Mouse (Mus musculus) lung, embryonic 16.5 days (tissue): Measurements from ENCODE around the gene Pnpla3. TPM values are rescaled to one million over a fixed set of nuclear protein-coding genes. Genes with fewer than 3 reads are reported as not detected.

ENCODE experiments used
- ATAC-seq: fragments of 200-750 bp; cut with Nextera tagmentation; 2 replicates; pipeline ENCODE4 v1.8.0; 2017; ENCODE audit warnings: low read depth, mild to moderate bottlenecking, moderate library complexity
- H3K27ac ChIP-seq: fragments of 300-500 bp; sonication (generic); 2 replicates; pipeline ENCODE4 v1.5.1; 2014; ENCODE audit warnings: mild to moderate bottlenecking, control low read depth, low read length
- H3K27me3 ChIP-seq: fragments of 300-500 bp; sonication (generic); 2 replicates; pipeline ENCODE4 v1.6.1; 2014; ENCODE audit warnings: low read depth, low read length, mixed read lengths; ENCODE audit not compliant: control insufficient read depth, insufficient read depth
- H3K36me3 ChIP-seq: fragments of 300-500 bp; sonication (generic); 2 replicates; pipeline ENCODE4 v1.6.1; 2014; ENCODE audit warnings: low read length; ENCODE audit not compliant: control insufficient read depth, insufficient read depth
- H3K4me1 ChIP-seq: fragments of 300-500 bp; sonication (generic); replicated peaks from 2 replicates; pipeline ENCODE4 v1.6.1; 2014; ENCODE audit warnings: low read length, mixed read lengths; ENCODE audit not compliant: control insufficient read depth, insufficient read depth
- H3K4me2 ChIP-seq: fragments of 300-500 bp; sonication (generic); 2 replicates; pipeline ENCODE4 v1.6.1; 2014; ENCODE audit warnings: low read depth, low read length, control low read depth
- H3K4me3 ChIP-seq: fragments of 300-500 bp; sonication (generic); 2 replicates; pipeline ENCODE4 v1.5.1; 2014; ENCODE audit warnings: mild to moderate bottlenecking, low read length, control low read depth
- H3K9ac ChIP-seq: fragments of 300-500 bp; sonication (generic); 2 replicates; pipeline ENCODE4 v1.6.1; 2014; ENCODE audit warnings: low read length, control low read depth
- H3K9me3 ChIP-seq: fragments of 300-500 bp; sonication (generic); 2 replicates; pipeline ENCODE4 v1.6.1; 2016; ENCODE audit warnings: low read length; ENCODE audit not compliant: control insufficient read depth
- WGBS: fragments of 180-500 bp; shearing (Covaris S2); extraction: QIAGEN DNeasy Blood & Tissue Kit; methylation state at CpG from one replicate; pipeline ENCODE4 v1.1.7; 2014; 5-methylcytosine and 5-hydroxymethylcytosine counted together
- polyA plus RNA-seq: library from polyadenylated mRNA; unstranded; fragments of >200 nt; fragmentation: Nextera tagmentation; extraction: Ambion mirVana; gene quantifications from 2 replicates; pipeline ENCODE4 v1.2.1, GENCODE M21; 2015

Pnpla3 gene
- polyA plus RNA-seq, 1 experiment from 2014 or later, result not detected

DNA sequence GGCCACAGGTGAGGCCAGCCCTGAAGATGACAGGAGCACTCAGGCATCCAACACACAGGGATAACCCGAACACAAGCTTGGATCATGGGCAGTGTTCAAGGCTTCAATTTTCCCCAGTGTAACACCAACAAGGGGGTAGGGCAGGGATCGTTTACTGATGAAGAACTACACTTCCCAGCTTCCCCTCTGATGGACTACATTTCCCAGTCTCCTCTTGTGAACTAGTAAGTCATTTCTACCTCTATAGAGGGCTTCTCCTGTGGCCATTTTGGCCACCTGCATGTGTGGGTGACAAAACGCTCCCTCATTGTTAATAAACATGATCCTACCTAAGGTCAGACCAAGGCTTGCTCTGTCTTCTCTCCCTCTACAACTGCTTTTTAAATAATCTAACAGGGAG, 22.2 kb downstream of the Pnpla3 start:
- H3K27me3 ChIP-seq, result no peaks in the 10 kb centered on the region
- H3K36me3 ChIP-seq, result no peaks in the 10 kb centered on the region
- no peak overlapping the region for H3K4me3 ChIP-seq
- H3K9me3 ChIP-seq, result no peaks in the 10 kb centered on the region
- peaks cover 6% of the 10 kb centered on the region; the same call in 1 of the 2 replicates for H3K4me1 ChIP-seq
- WGBS, result 31% methylated on average over 3 of the region's 3 CpGs
- no peak overlapping the region for H3K9ac ChIP-seq
- H3K27ac ChIP-seq, result no peak overlapping the region
- no peak overlapping the region for H3K4me2 ChIP-seq
- ATAC-seq, result no peak

DNA sequence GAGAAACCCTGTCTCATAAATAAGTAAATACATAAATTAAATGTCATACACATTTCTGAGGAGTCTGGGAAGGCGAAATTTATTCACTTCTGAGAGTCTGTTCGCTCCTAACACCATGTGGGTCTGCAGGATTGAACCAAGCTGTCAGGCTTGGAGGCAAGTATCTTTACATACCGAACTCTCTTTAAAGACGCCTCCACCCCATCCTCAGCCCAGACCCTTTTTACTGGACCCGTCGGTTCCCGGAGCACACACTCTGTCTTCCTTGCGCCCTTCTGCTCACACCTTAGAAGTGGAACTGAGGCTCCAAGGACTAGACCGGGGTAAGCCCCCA, 24.1 kb downstream of the Pnpla3 start:
- 3% methylated on average over 9 of the region's 9 CpGs for WGBS
- H3K36me3 ChIP-seq, result peaks cover 6% of the 10 kb centered on the region
- no peak for ATAC-seq

DNA sequence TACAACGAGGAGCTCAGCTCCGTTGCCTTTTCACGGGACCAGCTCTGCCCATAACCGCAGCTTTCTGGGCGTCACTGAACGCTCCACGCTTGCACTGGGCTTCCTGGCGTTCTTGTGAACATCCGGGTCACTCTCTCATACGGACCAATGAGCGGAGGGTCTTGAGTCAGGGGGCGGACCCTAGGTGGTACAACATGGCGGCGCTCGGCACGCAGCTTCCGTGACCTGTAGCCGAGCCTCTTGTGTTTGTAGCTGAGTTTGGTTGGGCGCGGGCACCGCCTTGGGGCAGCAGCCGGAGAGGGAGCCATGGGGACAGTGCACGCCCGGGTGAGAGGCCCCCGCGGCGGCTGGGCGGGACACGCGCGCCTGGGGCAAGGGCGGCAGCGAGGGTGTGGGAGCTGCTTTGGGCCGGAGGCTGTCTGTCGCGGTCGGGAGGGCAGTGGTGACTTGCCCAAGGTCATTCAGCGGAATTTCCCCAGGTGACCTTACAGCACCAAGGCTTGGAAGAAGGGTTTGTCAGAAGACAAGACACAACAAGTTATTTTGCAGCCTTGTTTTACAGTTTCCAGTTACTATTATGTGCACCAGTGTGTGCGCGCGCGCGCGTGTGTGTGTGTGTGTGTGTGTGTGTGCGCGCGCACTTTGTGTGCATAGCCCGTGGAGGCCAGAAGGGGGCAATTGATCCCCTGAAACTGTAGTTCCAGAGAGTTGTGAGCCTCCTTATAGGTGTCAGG, 24.6 kb downstream of the Pnpla3 start, which contains the start of gene Samm50:
Gene Samm50 (plus strand): TSS at position 184 of the 734 bp plus-strand sequence.
- Histone ChIP-seq H3K36me3 (peaks cover 11% of the 10 kb centered on the region), H3K4me3 (peak within 1 kb of the TSS; percentile 90), H3K27me3 (no peaks in the 10 kb centered on the region), H3K27ac (peak within 1 kb of the TSS; percentile 93), H3K9me3 (no peaks in the 10 kb centered on the region), H3K4me1 (peaks cover 6% of the 10 kb centered on the region; the same call in 1 of the 2 replicates), H3K9ac (peak within 1 kb of the TSS; percentile 92), H3K4me2 (peak within 1 kb of the TSS; percentile 80)
- WGBS, result 2% methylated on average over 48 of the region's 48 CpGs
- peak; percentile 100 for ATAC-seq

More for the DNA sequence above, 24.1 kb downstream of the Pnpla3 start:
- no peaks in the 10 kb centered on the region for H3K27me3 ChIP-seq
- H3K27ac ChIP-seq, result peak overlapping the region; percentile 73
- no peaks in the 10 kb centered on the region for H3K9me3 ChIP-seq
- H3K4me3 ChIP-seq, result peak overlapping the region; percentile 90
- H3K4me1 ChIP-seq, result peaks cover 6% of the 10 kb centered on the region; the same call in 1 of the 2 replicates
- peak overlapping the region; percentile 80 for H3K4me2 ChIP-seq
- peak overlapping the region; percentile 92 for H3K9ac ChIP-seq

DNA sequence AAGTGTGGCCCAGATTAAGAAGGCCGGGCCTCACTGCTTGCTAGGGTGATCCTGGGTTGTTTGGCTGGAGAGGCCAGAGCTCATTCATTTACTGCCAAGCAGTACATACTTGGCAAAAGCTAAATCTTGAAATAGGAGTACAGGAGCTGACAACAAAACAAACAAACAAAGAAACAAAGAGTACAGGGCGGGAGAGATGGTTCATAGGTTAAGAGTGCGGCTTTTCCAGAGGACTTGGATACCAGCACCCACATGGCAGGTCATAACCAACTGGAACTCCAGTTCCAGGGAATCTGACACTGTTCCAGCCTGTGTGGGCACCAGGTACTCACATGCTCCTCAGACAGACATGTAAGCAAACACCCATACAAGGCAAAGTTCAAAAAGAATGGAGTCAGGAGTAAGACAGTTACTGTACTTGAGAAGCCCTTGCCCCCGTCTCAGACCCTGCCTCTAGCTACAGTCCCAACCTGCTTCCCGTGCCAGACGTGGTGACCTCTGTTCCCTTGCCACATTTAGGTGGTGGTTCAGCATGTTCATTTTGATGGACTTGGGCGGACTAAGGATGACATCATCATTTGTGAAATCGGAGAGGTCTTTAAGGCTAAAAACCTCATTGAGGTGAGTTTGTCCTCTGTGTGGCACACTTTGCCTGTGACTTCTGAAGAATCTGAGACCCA, 29.0 kb downstream of the Pnpla3 start:
- 75% methylated on average over 8 of the region's 8 CpGs for WGBS
- Histone ChIP-seq H3K4me2 (no peak overlapping the region), H3K27me3 (no peaks in the 10 kb centered on the region), H3K36me3 (peaks cover 41% of the 10 kb centered on the region), H3K27ac (no peak overlapping the region), H3K4me3 (no peak overlapping the region), H3K9ac (no peak overlapping the region), H3K4me1 (peaks cover 6% of the 10 kb centered on the region; the same call in 1 of the 2 replicates), H3K9me3 (no peaks in the 10 kb centered on the region)
- no peak for ATAC-seq

DNA sequence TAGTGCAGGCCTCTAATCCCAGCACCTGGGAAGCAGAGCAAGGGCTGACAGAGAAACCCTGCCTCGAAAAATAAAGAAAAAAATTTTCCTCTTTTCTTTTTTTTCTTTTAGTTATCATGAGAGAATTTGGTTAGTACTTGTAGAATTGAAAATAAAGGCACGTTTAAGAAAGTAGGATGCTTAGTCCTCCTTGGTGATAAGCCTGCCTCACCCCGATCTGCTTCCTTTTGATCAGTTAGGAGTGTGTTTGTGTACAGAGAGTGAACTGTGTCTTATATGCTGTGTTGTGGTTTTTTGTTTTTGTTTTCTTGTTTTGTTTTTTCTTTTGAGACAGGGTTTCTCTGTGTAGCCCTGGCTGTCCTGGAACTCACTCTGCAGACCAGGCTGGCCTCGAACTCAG, 39.7 kb downstream of the Pnpla3 start:
- no peak for ATAC-seq
- no peak overlapping the region for H3K9ac ChIP-seq
- 86% methylated on average over 4 of the region's 4 CpGs for WGBS
- H3K27ac ChIP-seq, result no peak overlapping the region
- no peaks in the 10 kb centered on the region for H3K9me3 ChIP-seq
- H3K27me3 ChIP-seq, result no peaks in the 10 kb centered on the region
- no peak overlapping the region for H3K4me2 ChIP-seq
- H3K4me3 ChIP-seq, result no peak overlapping the region
- H3K36me3 ChIP-seq, result peaks cover 46% of the 10 kb centered on the region
- 0 out of 2 replicates have a peak, but pooled peaks cover 4% of the 10 kb centered on the region for H3K4me1 ChIP-seq

DNA sequence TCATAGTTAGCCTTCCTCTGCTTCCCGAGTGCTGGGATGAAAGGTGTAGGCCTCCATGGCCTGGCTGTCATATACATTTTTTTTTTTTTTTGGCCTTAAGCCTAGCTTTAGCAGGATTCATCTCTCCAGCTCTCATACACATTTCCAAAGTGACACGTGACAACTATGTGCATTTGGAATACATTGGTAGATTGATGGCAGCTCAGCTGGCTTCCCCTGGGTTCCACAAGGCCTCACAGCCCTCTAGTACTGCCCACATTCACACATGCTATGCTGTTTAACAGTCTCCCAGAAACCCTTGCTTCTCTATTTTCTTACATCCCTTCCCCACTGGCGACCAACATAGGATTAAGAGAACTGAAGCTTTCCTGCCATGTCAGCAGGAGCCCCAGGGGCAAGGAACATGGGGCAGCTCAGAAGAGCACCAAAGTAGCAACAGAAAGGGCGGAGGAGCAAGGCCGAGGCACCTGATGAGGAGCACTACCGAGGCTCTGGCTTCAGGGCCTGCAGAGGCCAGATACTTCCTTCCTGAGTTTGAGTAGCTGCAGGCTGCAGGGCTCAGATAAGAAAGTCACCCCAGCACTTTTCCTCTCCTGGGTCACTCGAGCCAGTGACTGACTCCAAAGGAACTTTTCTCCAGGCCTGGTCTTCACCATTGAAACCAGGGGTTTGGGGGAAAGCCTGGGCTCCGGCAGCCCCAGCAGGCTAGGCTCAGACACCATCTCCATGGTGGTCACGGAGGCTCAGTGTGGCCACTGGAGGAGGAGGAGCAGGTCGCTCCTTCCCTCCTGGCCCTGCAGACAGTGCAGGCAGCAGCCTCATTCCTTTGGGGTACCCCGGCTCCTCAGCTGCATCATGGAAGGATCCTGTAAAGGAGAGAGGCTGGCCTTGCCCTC, 42.1 kb downstream of the Pnpla3 start:
- no peak overlapping the region for H3K4me3 ChIP-seq
- no peaks in the 10 kb centered on the region for H3K27me3 ChIP-seq
- H3K36me3 ChIP-seq, result peaks cover 43% of the 10 kb centered on the region
- peak overlapping the region; percentile 67 for H3K27ac ChIP-seq
- H3K4me2 ChIP-seq, result no peak overlapping the region
- H3K9me3 ChIP-seq, result no peaks in the 10 kb centered on the region
- ATAC-seq, result peak; percentile 64; the same call in 1 of the 2 replicates
- WGBS, result 67% methylated on average over 11 of the region's 11 CpGs
- no peak overlapping the region for H3K9ac ChIP-seq
- H3K4me1 ChIP-seq, result 0 out of 2 replicates have a peak, but pooled peaks cover 4% of the 10 kb centered on the region

DNA sequence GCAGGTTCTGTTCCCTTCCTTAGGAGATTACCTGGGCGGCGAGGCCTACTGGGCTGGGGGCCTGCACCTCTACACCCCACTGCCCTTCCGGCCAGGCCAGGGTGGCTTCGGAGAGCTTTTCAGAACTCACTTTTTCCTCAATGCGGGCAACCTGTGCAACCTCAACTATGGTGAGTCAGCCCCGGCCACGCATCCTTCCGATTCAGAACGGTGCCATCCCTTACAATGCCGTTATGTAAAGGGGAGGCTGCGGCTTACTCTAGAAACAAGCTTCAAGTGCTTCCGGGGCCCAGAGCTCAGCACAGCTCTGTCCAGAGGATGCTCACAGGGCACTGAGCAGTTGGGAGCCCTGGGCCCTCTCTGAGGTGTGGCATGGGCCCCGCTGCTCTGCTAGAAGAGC, 42.8 kb downstream of the Pnpla3 start:
- H3K4me2 ChIP-seq, result no peak overlapping the region
- H3K4me3 ChIP-seq, result no peak overlapping the region
- no peaks in the 10 kb centered on the region for H3K27me3 ChIP-seq
- peaks cover 41% of the 10 kb centered on the region for H3K36me3 ChIP-seq
- H3K9me3 ChIP-seq, result no peaks in the 10 kb centered on the region
- no peak for ATAC-seq
- 90% methylated on average over 13 of the region's 13 CpGs for WGBS
- no peak overlapping the region for H3K9ac ChIP-seq
- 0 out of 2 replicates have a peak, but pooled peaks cover 4% of the 10 kb centered on the region for H3K4me1 ChIP-seq
- no peak overlapping the region; the same call in 1 of the 2 replicates for H3K27ac ChIP-seq

DNA sequence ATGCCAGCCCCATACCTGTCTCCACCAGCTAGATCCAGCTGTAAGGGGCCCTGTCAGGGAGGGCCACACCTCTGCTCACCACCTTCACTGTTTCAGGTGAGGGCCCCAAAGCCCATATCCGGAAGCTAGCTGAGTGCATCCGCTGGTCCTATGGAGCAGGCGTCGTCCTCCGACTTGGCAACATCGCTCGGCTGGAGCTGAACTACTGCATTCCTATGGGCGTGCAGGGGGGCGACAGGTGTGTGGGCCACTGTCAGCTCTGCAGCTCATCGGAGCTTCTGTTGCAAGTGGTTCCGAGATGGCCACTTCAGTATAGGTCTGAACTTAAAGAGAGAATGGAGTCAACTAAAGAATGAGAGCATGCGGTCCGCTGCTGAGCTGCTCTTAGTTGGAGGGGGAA, 43.3 kb downstream of the Pnpla3 start:
- 85% methylated on average over 13 of the region's 13 CpGs for WGBS

More for the DNA sequence above, 43.3 kb downstream of the Pnpla3 start:
- Histone ChIP-seq H3K4me3 (no peak overlapping the region), H3K4me2 (no peak overlapping the region), H3K36me3 (peaks cover 40% of the 10 kb centered on the region), H3K4me1 (0 out of 2 replicates have a peak, but pooled peaks cover 4% of the 10 kb centered on the region), H3K9ac (no peak overlapping the region), H3K27ac (no peak overlapping the region), H3K9me3 (no peaks in the 10 kb centered on the region), H3K27me3 (no peaks in the 10 kb centered on the region)
- ATAC-seq, result no peak
